Mouse (Mus musculus) thymus, adult 2 months (tissue): ENCODE data around the gene Ccsap. TPM values are rescaled to one million over a fixed set of nuclear protein-coding genes. Genes with fewer than 3 reads are reported as not detected.

Experiments
- DNase-seq: peaks from one replicate; pipeline ENCODE4 v3.0.0; 2021
- H3K27ac ChIP-seq: fragments of 200-500 bp; 2 replicates; pipeline ENCODE4 v1.5.1; 2012; ENCODE audit warnings: low read length, control low read depth; ENCODE audit not compliant: control insufficient read depth, insufficient read depth
- H3K27me3 ChIP-seq: fragments of 200-500 bp; 2 replicates; pipeline ENCODE4 v1.6.1; 2012; ENCODE audit warnings: mild to moderate bottlenecking, low read length, moderate library complexity, mixed read lengths; ENCODE audit not compliant: control insufficient read depth, insufficient read depth
- H3K36me3 ChIP-seq: fragments of 200-500 bp; 2 replicates; pipeline ENCODE4 v1.6.1; 2012; ENCODE audit warnings: mild to moderate bottlenecking, low read length, moderate library complexity; ENCODE audit not compliant: control insufficient read depth, insufficient read depth
- H3K4me1 ChIP-seq: fragments of 200-500 bp; replicated peaks from 2 replicates; pipeline ENCODE4 v1.6.1; 2012; ENCODE audit warnings: low read length; ENCODE audit not compliant: control insufficient read depth, insufficient read depth
- H3K4me3 ChIP-seq: fragments of 200-500 bp; 2 replicates; pipeline ENCODE4 v1.5.1; 2012; ENCODE audit warnings: mild to moderate bottlenecking, low read length, control low read depth, moderate library complexity; ENCODE audit not compliant: control insufficient read depth, insufficient read depth
- CTCF ChIP-seq: fragments of 200-500 bp; IDR thresholded peaks from 2 replicates; pipeline ENCODE4 v1.5.1; 2012; ENCODE audit warnings: mild to moderate bottlenecking, control low read depth, low read length, moderate library complexity, borderline replicate concordance; ENCODE audit not compliant: control insufficient read depth, poor library complexity, insufficient read depth; ENCODE audit errors: extremely low read depth
- POLR2A ChIP-seq: fragments of 200-500 bp; IDR thresholded peaks from 2 replicates; pipeline ENCODE4 v1.6.1; 2012; ENCODE audit warnings: mild to moderate bottlenecking, low read length, control low read depth, moderate library complexity; ENCODE audit not compliant: control insufficient read depth, poor library complexity, insufficient read depth; ENCODE audit errors: extremely low read depth
- WGBS: fragments of 180-500 bp; shearing (Covaris S2); methylation state at CpG from one replicate; pipeline ENCODE4 v1.1.7; 2018; 5-methylcytosine and 5-hydroxymethylcytosine counted together
- polyA plus RNA-seq: library from polyadenylated mRNA; depleted of rRNA; stranded (reverse); fragments of >200 nt; gene quantifications from 2 replicates; pipeline ENCODE4 v1.2.3, GENCODE M21; 2012

Ccsap gene
- polyA plus RNA-seq, 1 experiment: 7.3 TPM

GRCm38 (mm10) chr8:123823111-123823510, 36.9 kb downstream of the Ccsap start:
- TF ChIP-seq CTCF (no peak), POLR2A (no peak)
- DNase-seq: no peak
- H3K27me3 ChIP-seq: no peaks in the 10 kb centered on the region
- H3K27ac ChIP-seq: no peak overlapping the region
- no peak overlapping the region for H3K4me3 ChIP-seq
- WGBS: 98% methylated on average over 10 of the region's 10 CpGs
- H3K4me1 ChIP-seq: no peaks in the 10 kb centered on the region
- H3K36me3 ChIP-seq: no peaks in the 10 kb centered on the region

GRCm38 (mm10) chr8:123820780-123821179, 39.2 kb downstream of the Ccsap start:
- Histone ChIP-seq H3K4me1 (no peaks in the 10 kb centered on the region), H3K27ac (no peak overlapping the region), H3K27me3 (no peaks in the 10 kb centered on the region), H3K4me3 (no peak overlapping the region), H3K36me3 (no peaks in the 10 kb centered on the region)
- WGBS: 96% methylated on average over 6 of the region's 6 CpGs
- no peak for DNase-seq
- TF ChIP-seq CTCF: no peak
- TF ChIP-seq POLR2A: no peak

GRCm38 (mm10) chr8:123819683-123820610, 40.1 kb downstream of the Ccsap start:
- no peaks in the 10 kb centered on the region for H3K27me3 ChIP-seq
- H3K4me1 ChIP-seq: no peaks in the 10 kb centered on the region
- no peak for TF ChIP-seq CTCF
- TF ChIP-seq POLR2A: no peak
- H3K36me3 ChIP-seq: no peaks in the 10 kb centered on the region
- DNase-seq: no peak
- no peak overlapping the region for H3K27ac ChIP-seq
- WGBS: 97% methylated on average over 19 of the region's 19 CpGs
- H3K4me3 ChIP-seq: no peak overlapping the region

DNA sequence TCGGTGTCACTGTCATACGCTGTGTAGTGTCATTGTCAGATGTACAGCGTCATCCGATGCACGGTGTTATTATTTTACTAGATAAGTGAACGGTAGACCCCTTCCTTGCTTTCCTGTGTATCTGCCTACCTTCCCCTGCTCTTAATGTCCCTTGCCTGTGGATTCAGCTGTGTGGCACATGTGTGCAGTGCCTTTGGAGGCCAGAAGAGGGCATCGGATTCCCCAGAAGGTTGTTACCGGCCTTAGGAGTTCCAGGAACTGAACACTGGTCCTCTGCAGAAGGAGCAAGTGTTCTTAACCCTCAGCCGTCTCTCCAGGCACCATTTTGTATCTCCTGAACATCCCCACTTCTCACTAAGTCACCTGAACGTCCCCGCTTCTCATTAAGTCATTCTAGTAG, 42.3 kb downstream of the Ccsap start:
- 96% methylated on average over 11 of the region's 11 CpGs for WGBS
- TF ChIP-seq CTCF: no peak; the same call in 1 of the 2 replicates
- no peak for TF ChIP-seq POLR2A

GRCm38 (mm10) chr8:123816939-123817338, 43.1 kb downstream of the Ccsap start:
- WGBS: 94% methylated on average over 8 of the region's 8 CpGs
- Histone ChIP-seq H3K4me3 (no peak overlapping the region), H3K27me3 (no peaks in the 10 kb centered on the region), H3K4me1 (no peaks in the 10 kb centered on the region), H3K36me3 (no peaks in the 10 kb centered on the region), H3K27ac (no peak overlapping the region)
- TF ChIP-seq POLR2A (no peak), CTCF (no peak)
- no peak for DNase-seq

More for the DNA sequence above, 42.3 kb downstream of the Ccsap start:
- Histone ChIP-seq H3K36me3 (no peaks in the 10 kb centered on the region), H3K4me3 (no peak overlapping the region), H3K27ac (no peak overlapping the region), H3K4me1 (no peaks in the 10 kb centered on the region), H3K27me3 (no peaks in the 10 kb centered on the region)
- no peak for DNase-seq

DNA sequence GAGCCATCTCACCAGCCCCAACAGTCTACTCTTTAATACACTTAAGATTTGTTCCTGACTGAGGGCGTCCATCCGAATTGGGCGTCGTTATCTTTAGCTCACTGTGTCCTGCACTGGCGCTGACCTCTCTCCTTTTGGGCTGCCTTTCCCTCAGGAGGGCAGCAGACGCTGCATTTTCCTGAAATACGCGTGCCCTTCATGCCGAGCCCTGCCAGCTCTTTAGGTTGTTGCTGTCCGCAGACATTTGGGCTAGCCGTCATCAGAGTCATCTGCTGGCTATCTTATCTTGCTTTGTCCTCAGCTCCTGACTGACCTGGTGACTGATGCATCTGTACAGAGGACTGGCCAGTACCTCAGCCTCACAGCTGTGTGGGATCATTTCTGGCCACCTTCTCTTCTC, 44.7 kb downstream of the Ccsap start:
- Histone ChIP-seq H3K27ac (no peak overlapping the region), H3K4me3 (no peak overlapping the region), H3K36me3 (no peaks in the 10 kb centered on the region), H3K4me1 (no peaks in the 10 kb centered on the region), H3K27me3 (no peaks in the 10 kb centered on the region)
- TF ChIP-seq CTCF: no peak
- no peak for TF ChIP-seq POLR2A
- DNase-seq: no peak
- WGBS: 97% methylated on average over 11 of the region's 11 CpGs
